Mouse (Mus musculus): ENCODE results near the gene Ddc.

DNA sequence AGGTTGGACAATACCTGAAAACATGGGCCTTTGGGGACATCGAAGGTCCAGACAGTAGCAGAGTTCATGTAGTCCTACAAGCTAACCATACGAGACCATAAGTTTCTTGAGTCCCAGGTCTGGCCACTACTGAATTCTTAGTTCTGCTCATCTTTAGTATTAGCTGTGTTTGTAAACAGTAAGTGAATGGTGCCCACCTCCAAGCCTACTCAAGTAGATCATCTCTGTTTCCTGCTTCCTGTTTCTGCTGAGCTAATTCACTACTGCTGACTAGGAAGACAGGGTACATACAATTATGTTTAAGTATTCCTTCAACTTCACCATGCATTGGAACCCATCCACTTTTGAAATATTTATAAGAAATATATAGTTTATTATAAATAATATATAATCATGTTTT lies 129.9 kb downstream of the Ddc start:
- TF ChIP-seq MAX (IDR thresholded peaks at IDR 0.05) = no peak
- TF ChIP-seq USF1 (IDR thresholded peaks at IDR 0.05; ENCODE audit: low read depth) = no peak
- TF ChIP-seq CTCF (IDR thresholded peaks at IDR 0.05; ENCODE audit: control insufficient read depth, insufficient read depth, insufficient read length) = no peak
- TF ChIP-seq MYOG (IDR thresholded peaks at IDR 0.05; ENCODE audit: control insufficient read depth, extremely low read depth, insufficient read length) = no peak
- TF ChIP-seq MYOD1 (IDR thresholded peaks at IDR 0.05; ENCODE audit: control insufficient read depth, insufficient read length, low read depth) = no peak
